Mouse (Mus musculus): ENCODE results near the gene Cpeb4. TPM values are rescaled to one million over a fixed set of nuclear protein-coding genes. Genes with fewer than 3 reads are reported as not detected.

Gene Cpeb4
- polyA plus RNA-seq, 1 experiment from 2014 or later = 11.3 TPM

DNA sequence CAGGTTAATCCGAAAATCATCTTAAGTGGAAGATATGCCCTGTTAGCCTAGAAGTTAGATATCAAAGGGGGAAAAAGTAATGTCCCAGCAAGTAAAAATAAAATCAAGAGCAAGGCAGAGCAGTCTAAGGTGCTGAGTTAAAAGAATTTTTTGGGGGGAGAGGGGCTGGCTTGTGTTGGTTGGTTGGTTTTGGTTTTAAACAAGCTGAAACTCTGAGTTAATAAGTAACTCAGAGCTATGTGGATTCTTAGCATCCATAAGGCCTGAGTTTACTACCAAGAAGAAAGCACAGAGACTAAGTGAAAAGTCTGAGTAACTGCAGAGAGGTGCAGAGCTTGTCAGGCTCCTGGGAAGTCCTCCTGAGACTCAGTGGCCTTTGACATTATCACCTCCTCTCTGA, 16.2 kb downstream of the Cpeb4 start:
- no peak overlapping the region for H3K4me3 ChIP-seq (ENCODE audit: low read depth, low read length)
- WGBS = 68% methylated on average over 1 of the region's 1 CpGs
- no peak for ATAC-seq
- no peaks in the 10 kb centered on the region for H3K27me3 ChIP-seq (replicated peaks; ENCODE audit: control insufficient read depth, insufficient read depth, low read length)
- H3K9me3 ChIP-seq (ENCODE audit: control insufficient read depth) = no peaks in the 10 kb centered on the region
- no peaks in the 10 kb centered on the region for H3K4me1 ChIP-seq (replicated peaks; ENCODE audit: control insufficient read depth, insufficient read depth, low read length)
- TF ChIP-seq CTCF (IDR thresholded peaks at IDR 0.05; ENCODE audit: low read depth) = no peak
- H3K27ac ChIP-seq (ENCODE audit: low read depth, low read length) = no peak overlapping the region
- H3K4me2 ChIP-seq (replicated peaks; ENCODE audit: low read depth) = no peak overlapping the region
- H3K36me3 ChIP-seq (ENCODE audit: control insufficient read depth, insufficient read depth) = no peaks in the 10 kb centered on the region
- H3K9ac ChIP-seq (ENCODE audit: low read depth, low read length) = no peak overlapping the region

DNA sequence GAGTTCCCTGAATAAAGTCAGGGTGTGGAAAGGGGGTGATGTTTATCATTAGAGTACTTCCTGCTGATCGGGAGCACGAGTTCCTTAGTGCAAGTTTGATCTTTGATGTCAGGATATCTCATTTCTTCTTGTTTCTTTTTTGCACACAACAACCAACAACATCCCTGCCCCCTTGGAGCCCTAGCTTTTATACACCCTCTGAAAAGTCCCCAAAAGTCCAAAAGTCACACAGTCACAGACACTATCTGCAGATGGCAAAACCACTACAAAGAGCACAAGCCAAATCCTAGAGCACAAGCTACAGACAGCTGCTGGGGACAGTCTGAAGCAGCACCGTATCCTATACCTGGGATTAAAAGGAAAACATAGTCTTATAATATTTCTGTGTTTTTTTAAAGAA, 20.1 kb downstream of the Cpeb4 start:
- Histone ChIP-seq H3K9me3 (ENCODE audit: control insufficient read depth) (no peaks in the 10 kb centered on the region), H3K4me1 (replicated peaks; ENCODE audit: control insufficient read depth, insufficient read depth, low read length) (no peaks in the 10 kb centered on the region), H3K27me3 (replicated peaks; ENCODE audit: control insufficient read depth, insufficient read depth, low read length) (no peaks in the 10 kb centered on the region), H3K27ac (ENCODE audit: low read depth, low read length) (no peak overlapping the region), H3K36me3 (ENCODE audit: control insufficient read depth, insufficient read depth) (no peaks in the 10 kb centered on the region), H3K9ac (ENCODE audit: low read depth, low read length) (no peak overlapping the region), H3K4me2 (replicated peaks; ENCODE audit: low read depth) (no peak overlapping the region), H3K4me3 (ENCODE audit: low read depth, low read length) (no peak overlapping the region)
- ATAC-seq = no peak
- no peak for TF ChIP-seq CTCF (IDR thresholded peaks at IDR 0.05; ENCODE audit: low read depth)
- 34% methylated on average over 3 of the region's 3 CpGs for WGBS

DNA sequence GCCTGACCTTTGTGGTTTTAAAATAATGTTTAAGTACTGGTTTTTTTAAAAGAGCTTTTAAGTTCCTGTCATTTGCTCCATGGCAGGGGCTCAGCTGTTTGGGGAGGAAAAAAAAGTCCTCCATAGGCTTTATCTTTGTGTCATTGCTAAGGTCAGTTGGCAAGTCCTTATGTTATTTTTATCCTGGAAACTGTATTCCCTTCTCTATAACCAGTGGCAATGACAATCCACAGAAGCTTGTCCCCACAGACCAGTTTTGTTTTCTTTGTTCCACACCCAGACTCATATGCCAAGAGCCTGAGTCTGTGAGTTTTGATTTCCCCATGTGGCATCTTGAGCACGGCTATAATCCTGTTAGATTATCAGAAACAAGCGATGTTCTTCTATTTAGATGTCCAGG, 21.6 kb downstream of the Cpeb4 start:
- no peak for ATAC-seq
- 77% methylated on average over 2 of the region's 2 CpGs for WGBS
- no peaks in the 10 kb centered on the region for H3K36me3 ChIP-seq (ENCODE audit: control insufficient read depth, insufficient read depth)
- TF ChIP-seq CTCF (IDR thresholded peaks at IDR 0.05; ENCODE audit: low read depth) = no peak
- no peaks in the 10 kb centered on the region for H3K9me3 ChIP-seq (ENCODE audit: control insufficient read depth)
- 0 out of 2 replicates have a peak, but pooled peaks cover 4% of the 10 kb centered on the region for H3K4me1 ChIP-seq (replicated peaks; ENCODE audit: control insufficient read depth, insufficient read depth, low read length)
- H3K9ac ChIP-seq (ENCODE audit: low read depth, low read length) = no peak overlapping the region
- H3K4me3 ChIP-seq (ENCODE audit: low read depth, low read length) = no peak overlapping the region
- no peaks in the 10 kb centered on the region for H3K27me3 ChIP-seq (replicated peaks; ENCODE audit: control insufficient read depth, insufficient read depth, low read length)
- H3K4me2 ChIP-seq (replicated peaks; ENCODE audit: low read depth) = no peak overlapping the region
- no peak overlapping the region for H3K27ac ChIP-seq (ENCODE audit: low read depth, low read length)

DNA sequence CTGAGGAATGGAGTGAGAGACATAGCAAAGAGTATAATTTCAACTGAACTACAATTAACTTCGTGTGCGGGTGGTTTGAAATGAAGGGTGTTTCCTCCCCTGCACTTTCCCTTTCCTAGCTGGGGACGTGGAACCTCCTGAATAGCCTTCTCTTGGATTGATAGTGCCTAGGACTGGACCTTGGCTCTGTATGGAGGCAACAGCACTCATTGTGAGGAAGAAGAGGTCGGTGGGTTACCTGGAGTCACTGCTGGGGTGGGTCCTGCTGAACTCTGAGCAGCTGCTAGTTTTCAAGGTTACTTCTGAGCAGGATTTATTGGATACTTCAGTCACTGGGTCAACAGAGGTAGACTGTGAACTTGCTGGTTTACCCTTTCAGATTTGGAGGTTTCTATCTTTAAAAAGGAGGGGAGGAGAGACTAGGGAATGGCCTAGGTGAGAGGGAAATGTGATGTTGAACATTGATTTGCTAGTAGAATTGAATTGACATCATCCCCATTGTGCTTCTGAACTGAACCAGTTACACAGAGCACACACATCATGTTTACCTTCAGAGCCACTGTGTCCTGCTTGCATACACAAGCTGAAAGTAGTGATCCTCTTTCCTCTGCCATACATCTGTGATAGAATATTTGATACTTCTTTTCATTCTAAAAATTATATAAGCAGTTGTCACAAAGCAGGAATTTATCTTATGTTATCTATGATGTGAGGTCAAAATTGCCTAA, 24.2 kb downstream of the Cpeb4 start:
- H3K4me3 ChIP-seq (ENCODE audit: low read depth, low read length) = no peak overlapping the region
- 44% methylated on average over 4 of the region's 4 CpGs for WGBS

DNA sequence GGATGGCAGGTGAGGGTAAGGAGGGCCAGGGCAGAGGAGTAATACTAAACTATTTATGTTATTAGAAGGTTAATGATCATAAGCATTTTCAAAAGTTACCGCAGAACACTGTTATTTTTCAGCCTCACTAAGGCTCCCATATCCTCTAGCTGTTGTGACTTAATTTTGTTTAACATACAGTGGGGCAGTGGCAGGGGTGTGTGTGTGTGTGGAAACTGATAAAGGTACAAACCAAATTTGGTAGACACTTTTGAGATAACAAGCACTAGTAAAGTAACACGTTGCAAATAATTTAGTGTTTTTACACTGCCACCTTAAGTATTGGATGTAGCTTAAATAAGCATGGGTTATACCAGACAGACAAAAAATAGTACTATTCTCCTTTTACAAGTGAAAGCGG, 24.9 kb downstream of the Cpeb4 start:
- Histone ChIP-seq H3K4me1 (replicated peaks; ENCODE audit: control insufficient read depth, insufficient read depth, low read length) (0 out of 2 replicates have a peak, but pooled peaks cover 4% of the 10 kb centered on the region), H3K4me2 (replicated peaks; ENCODE audit: low read depth) (no peak overlapping the region), H3K9ac (ENCODE audit: low read depth, low read length) (no peak overlapping the region), H3K27ac (ENCODE audit: low read depth, low read length) (no peak overlapping the region), H3K36me3 (ENCODE audit: control insufficient read depth, insufficient read depth) (no peaks in the 10 kb centered on the region), H3K4me3 (ENCODE audit: low read depth, low read length) (no peak overlapping the region), H3K9me3 (ENCODE audit: control insufficient read depth) (no peaks in the 10 kb centered on the region), H3K27me3 (replicated peaks; ENCODE audit: control insufficient read depth, insufficient read depth, low read length) (no peaks in the 10 kb centered on the region)
- no peak for TF ChIP-seq CTCF (IDR thresholded peaks at IDR 0.05; ENCODE audit: low read depth)
- no peak for ATAC-seq
- WGBS = 82% methylated on average over 3 of the region's 3 CpGs

More for the DNA sequence above, 24.2 kb downstream of the Cpeb4 start:
- Histone ChIP-seq H3K9me3 (ENCODE audit: control insufficient read depth) (no peaks in the 10 kb centered on the region), H3K4me1 (replicated peaks; ENCODE audit: control insufficient read depth, insufficient read depth, low read length) (0 out of 2 replicates have a peak, but pooled peaks cover 4% of the 10 kb centered on the region), H3K36me3 (ENCODE audit: control insufficient read depth, insufficient read depth) (no peaks in the 10 kb centered on the region), H3K27me3 (replicated peaks; ENCODE audit: control insufficient read depth, insufficient read depth, low read length) (no peaks in the 10 kb centered on the region), H3K27ac (ENCODE audit: low read depth, low read length) (no peak overlapping the region), H3K4me2 (replicated peaks; ENCODE audit: low read depth) (no peak overlapping the region), H3K9ac (ENCODE audit: low read depth, low read length) (no peak overlapping the region)
- ATAC-seq = 0 out of 2 replicates have a peak, but pooled peaks have one; percentile 31
- TF ChIP-seq CTCF (IDR thresholded peaks at IDR 0.05; ENCODE audit: low read depth) = no peak

DNA sequence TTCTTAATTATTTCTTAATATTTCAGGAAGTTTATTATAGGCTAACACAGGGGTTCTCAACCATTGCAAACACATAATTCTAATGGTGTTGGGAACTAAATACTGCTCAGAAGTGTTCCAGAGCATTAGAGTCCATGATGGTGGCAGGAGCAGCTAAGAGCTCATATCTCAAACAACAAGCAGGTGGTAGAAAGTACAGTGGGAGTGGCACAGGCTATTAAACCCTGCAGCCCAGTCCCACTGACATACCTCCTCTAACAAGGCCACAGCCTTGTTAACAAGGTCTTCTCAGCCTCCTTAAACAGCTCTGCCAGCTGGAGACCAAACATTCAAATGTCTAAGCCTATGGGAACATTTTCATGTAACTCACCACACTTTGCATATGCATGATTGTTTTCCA, 27.2 kb downstream of the Cpeb4 start:
- H3K9me3 ChIP-seq (ENCODE audit: control insufficient read depth) = no peaks in the 10 kb centered on the region
- H3K27ac ChIP-seq (ENCODE audit: low read depth, low read length) = no peak overlapping the region
- no peak for TF ChIP-seq CTCF (IDR thresholded peaks at IDR 0.05; ENCODE audit: low read depth)
- H3K27me3 ChIP-seq (replicated peaks; ENCODE audit: control insufficient read depth, insufficient read depth, low read length) = no peaks in the 10 kb centered on the region
- H3K4me1 ChIP-seq (replicated peaks; ENCODE audit: control insufficient read depth, insufficient read depth, low read length) = 0 out of 2 replicates have a peak, but pooled peaks cover 10% of the 10 kb centered on the region
- no peak overlapping the region for H3K9ac ChIP-seq (ENCODE audit: low read depth, low read length)
- no peak for ATAC-seq
- H3K36me3 ChIP-seq (ENCODE audit: control insufficient read depth, insufficient read depth) = no peaks in the 10 kb centered on the region
- no peak overlapping the region for H3K4me2 ChIP-seq (replicated peaks; ENCODE audit: low read depth)
- H3K4me3 ChIP-seq (ENCODE audit: low read depth, low read length) = no peak overlapping the region

All from intestine, postnatal 0 days (tissue).